Mouse (Mus musculus) neural tube, embryonic 14.5 days (tissue): ENCODE data around the gene Edn1. TPM values are rescaled to one million over a fixed set of nuclear protein-coding genes. Genes with fewer than 3 reads are reported as not detected.

Experiments
- ATAC-seq: fragments of 200-750 bp; cut with Nextera tagmentation; 2 replicates; pipeline ENCODE4 v1.8.0; 2017; ENCODE audit warnings: low read depth, mild to moderate bottlenecking, moderate TSS enrichment, moderate library complexity
- H3K27ac ChIP-seq: fragments of 300-500 bp; sonication (generic); 2 replicates; pipeline ENCODE4 v1.5.1; 2014; ENCODE audit warnings: low read depth, mild to moderate bottlenecking, control low read depth, low read length, moderate library complexity, mixed read lengths
- H3K27me3 ChIP-seq: fragments of 300-500 bp; sonication (generic); 2 replicates; pipeline ENCODE4 v1.6.1; 2014; ENCODE audit warnings: low read length; ENCODE audit not compliant: control insufficient read depth, insufficient read depth
- H3K36me3 ChIP-seq: fragments of 300-500 bp; sonication (generic); 2 replicates; pipeline ENCODE4 v1.6.1; 2014; ENCODE audit warnings: low read length, mixed read lengths; ENCODE audit not compliant: control insufficient read depth, insufficient read depth
- H3K4me1 ChIP-seq: fragments of 300-500 bp; sonication (generic); 2 replicates; pipeline ENCODE4 v1.6.1; 2014; ENCODE audit warnings: low read length; ENCODE audit not compliant: control insufficient read depth, insufficient read depth
- H3K4me2 ChIP-seq: fragments of 300-500 bp; sonication (generic); 2 replicates; pipeline ENCODE4 v1.6.1; 2014; ENCODE audit warnings: mild to moderate bottlenecking, low read depth, low read length, control low read depth
- H3K4me3 ChIP-seq: fragments of 300-500 bp; sonication (generic); 2 replicates; pipeline ENCODE4 v1.5.1; 2014; ENCODE audit warnings: low read depth, low read length, control low read depth, mixed read lengths
- H3K9ac ChIP-seq: fragments of 300-500 bp; sonication (generic); replicated peaks from 2 replicates; pipeline ENCODE4 v1.6.1; 2014; ENCODE audit warnings: low read depth, mild to moderate bottlenecking, control low read depth, low read length, mixed read lengths
- H3K9me3 ChIP-seq: fragments of 300-500 bp; sonication (generic); 2 replicates; pipeline ENCODE4 v1.6.1; 2016; ENCODE audit warnings: low read length; ENCODE audit not compliant: control insufficient read depth
- WGBS: fragments of 180-500 bp; shearing (Covaris S2); extraction: QIAGEN DNeasy Blood & Tissue Kit; methylation state at CpG from one replicate; pipeline ENCODE4 v1.1.7; 2014; 5-methylcytosine and 5-hydroxymethylcytosine counted together
- polyA plus RNA-seq: library from polyadenylated mRNA; unstranded; fragments of >200 nt; fragmentation: Nextera tagmentation; extraction: Ambion mirVana; gene quantifications from 2 replicates; pipeline ENCODE4 v1.2.1, GENCODE M21; 2014

Edn1 gene
- polyA plus RNA-seq = 2.5 and 2.6 TPM in 2 replicates

GRCm38 (mm10) chr13:42301161-42301721 is at the start of gene Edn1:
Edn1 (plus strand) TSS chr13:42301476.
- 0 out of 2 replicates have a peak, but pooled peaks have one; percentile 60 for ATAC-seq
- no peaks in the 10 kb centered on the region for H3K36me3 ChIP-seq
- WGBS = under 1% methylated on average over 26 of the region's 26 CpGs

GRCm38 (mm10) chr13:42253821-42254220 is 47.5 kb upstream of the Edn1 start:
- Histone ChIP-seq H3K27me3 (no peaks in the 10 kb centered on the region), H3K4me3 (no peak overlapping the region), H3K36me3 (no peaks in the 10 kb centered on the region), H3K9ac (no peak overlapping the region), H3K4me1 (no peaks in the 10 kb centered on the region), H3K4me2 (no peak overlapping the region), H3K9me3 (no peaks in the 10 kb centered on the region), H3K27ac (no peak overlapping the region)
- no peak for ATAC-seq
- WGBS = 80% methylated on average over 5 of the region's 5 CpGs

More at GRCm38 (mm10) chr13:42301161-42301721, at the start of gene Edn1:
- H3K9me3 ChIP-seq = no peaks in the 10 kb centered on the region
- H3K27me3 ChIP-seq = peaks cover 3% of the 10 kb centered on the region; the same call in 1 of the 2 replicates
- no peak within 1 kb of the TSS for H3K9ac ChIP-seq
- peak within 1 kb of the TSS; percentile 32 for H3K4me3 ChIP-seq
- peak within 1 kb of the TSS; percentile 65 for H3K4me2 ChIP-seq
- 0 out of 2 replicates have a peak, but pooled peaks cover 5% of the 10 kb centered on the region for H3K4me1 ChIP-seq
- no peak within 1 kb of the TSS for H3K27ac ChIP-seq

GRCm38 (mm10) chr13:42255105-42255504 is 46.2 kb upstream of the Edn1 start:
- no peaks in the 10 kb centered on the region for H3K36me3 ChIP-seq
- no peak overlapping the region for H3K9ac ChIP-seq
- WGBS = 86% methylated on average over 1 of the region's 1 CpGs
- H3K27me3 ChIP-seq = no peaks in the 10 kb centered on the region
- no peak for ATAC-seq
- no peak overlapping the region for H3K4me3 ChIP-seq
- no peaks in the 10 kb centered on the region for H3K4me1 ChIP-seq
- H3K27ac ChIP-seq = no peak overlapping the region
- no peak overlapping the region for H3K4me2 ChIP-seq
- H3K9me3 ChIP-seq = no peaks in the 10 kb centered on the region

GRCm38 (mm10) chr13:42258422-42258821 is 42.9 kb upstream of the Edn1 start:
- no peaks in the 10 kb centered on the region for H3K36me3 ChIP-seq
- no peak for ATAC-seq
- H3K4me2 ChIP-seq = no peak overlapping the region
- no peaks in the 10 kb centered on the region for H3K9me3 ChIP-seq
- no peaks in the 10 kb centered on the region for H3K4me1 ChIP-seq
- WGBS = 86% methylated on average over 5 of the region's 5 CpGs
- H3K9ac ChIP-seq = no peak overlapping the region
- no peak overlapping the region for H3K27ac ChIP-seq
- no peaks in the 10 kb centered on the region for H3K27me3 ChIP-seq
- no peak overlapping the region for H3K4me3 ChIP-seq

- H3K9me3 ChIP-seq = no peaks in the 10 kb centered on the region
- no peak overlapping the region for H3K4me2 ChIP-seq
- WGBS = 87% methylated on average over 6 of the region's 6 CpGs
- H3K4me1 ChIP-seq = no peaks in the 10 kb centered on the region
- no peak for ATAC-seq
- H3K27ac ChIP-seq = no peak overlapping the region
- no peaks in the 10 kb centered on the region for H3K36me3 ChIP-seq
- H3K27me3 ChIP-seq = no peaks in the 10 kb centered on the region
- H3K4me3 ChIP-seq = no peak overlapping the region
- H3K9ac ChIP-seq = no peak overlapping the region
These were observed 40.6 kb upstream of the Edn1 start for GRCm38 (mm10) chr13:42260667-42261066.

- H3K9ac ChIP-seq = no peak overlapping the region
- WGBS = 53% methylated on average over 9 of the region's 9 CpGs
- no peak overlapping the region for H3K4me3 ChIP-seq
- H3K36me3 ChIP-seq = no peaks in the 10 kb centered on the region
- H3K27ac ChIP-seq = no peak overlapping the region
- H3K4me1 ChIP-seq = no peaks in the 10 kb centered on the region
- no peaks in the 10 kb centered on the region for H3K27me3 ChIP-seq
- no peak for ATAC-seq
- H3K4me2 ChIP-seq = no peak overlapping the region
- H3K9me3 ChIP-seq = no peaks in the 10 kb centered on the region
These were observed 31.2 kb upstream of the Edn1 start for GRCm38 (mm10) chr13:42270051-42270450.

DNA sequence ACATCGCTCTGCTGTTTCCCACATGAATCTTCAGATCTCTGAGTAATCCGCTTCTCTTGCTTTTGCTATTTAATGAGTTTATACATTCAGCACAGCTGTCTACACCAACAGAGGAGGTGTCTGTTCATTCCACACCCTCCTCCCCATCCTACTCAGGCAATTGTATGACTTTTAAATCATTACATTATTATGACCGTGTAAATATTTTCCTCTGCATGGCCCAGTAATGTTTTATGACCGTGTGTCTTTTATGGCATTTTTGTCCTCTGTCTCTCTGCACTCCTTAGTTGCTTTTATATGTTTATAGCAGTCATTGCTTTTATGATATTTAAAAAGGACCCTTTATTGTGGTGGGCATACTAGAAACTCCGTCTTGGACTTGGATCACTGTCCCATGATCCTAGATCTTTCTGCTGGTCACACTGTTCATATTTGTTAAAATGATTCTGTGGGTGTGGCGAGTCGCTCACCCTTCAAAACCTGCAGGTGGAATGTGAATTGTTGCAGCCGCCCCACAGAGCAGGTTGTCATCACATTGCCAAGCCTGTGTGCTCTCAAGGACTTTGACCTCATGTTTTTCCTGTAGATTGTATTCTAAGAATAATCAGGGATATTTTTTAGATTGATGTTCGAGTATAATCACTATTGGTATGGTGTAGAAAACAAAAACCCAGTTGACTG is 24.4 kb upstream of the Edn1 start:
- H3K27me3 ChIP-seq = no peaks in the 10 kb centered on the region
- no peak overlapping the region for H3K9ac ChIP-seq
- H3K4me2 ChIP-seq = no peak overlapping the region
- WGBS = 75% methylated on average over 9 of the region's 9 CpGs
- H3K9me3 ChIP-seq = no peaks in the 10 kb centered on the region
- H3K27ac ChIP-seq = no peak overlapping the region
- no peak for ATAC-seq
- no peaks in the 10 kb centered on the region for H3K36me3 ChIP-seq
- no peak overlapping the region for H3K4me3 ChIP-seq
- H3K4me1 ChIP-seq = no peaks in the 10 kb centered on the region

- H3K4me2 ChIP-seq = no peak overlapping the region
- H3K36me3 ChIP-seq = no peaks in the 10 kb centered on the region
- H3K27ac ChIP-seq = no peak overlapping the region
- no peaks in the 10 kb centered on the region for H3K27me3 ChIP-seq
- 95% methylated on average over 2 of the region's 2 CpGs for WGBS
- H3K9me3 ChIP-seq = no peaks in the 10 kb centered on the region
- no peaks in the 10 kb centered on the region for H3K4me1 ChIP-seq
- H3K9ac ChIP-seq = no peak overlapping the region
- H3K4me3 ChIP-seq = no peak overlapping the region
- no peak for ATAC-seq
These were observed 23.5 kb upstream of the Edn1 start for GRCm38 (mm10) chr13:42277751-42278150.

DNA sequence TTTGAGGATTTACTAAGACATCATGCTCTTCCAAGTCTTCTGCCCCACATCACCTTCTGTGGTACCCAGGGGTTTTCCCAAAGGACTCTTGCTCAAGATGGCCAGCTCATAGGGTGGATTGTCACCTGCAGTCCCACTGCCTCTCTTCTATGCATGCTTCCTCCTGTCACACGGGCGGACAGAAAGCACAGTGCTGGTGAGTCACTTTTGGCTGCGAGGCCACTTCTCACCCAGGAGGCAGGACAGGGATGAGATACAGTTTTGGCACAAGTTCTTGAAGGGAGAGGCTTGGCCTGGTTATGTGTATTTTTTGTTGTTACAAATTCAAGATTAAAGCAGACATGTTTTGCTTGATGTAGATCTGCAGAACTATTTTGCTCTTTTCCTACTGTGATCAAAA is 15.4 kb upstream of the Edn1 start:
- Histone ChIP-seq H3K36me3 (no peaks in the 10 kb centered on the region), H3K27ac (no peak overlapping the region), H3K9me3 (no peaks in the 10 kb centered on the region), H3K27me3 (no peaks in the 10 kb centered on the region), H3K9ac (no peak overlapping the region), H3K4me2 (no peak overlapping the region), H3K4me3 (no peak overlapping the region), H3K4me1 (no peaks in the 10 kb centered on the region)
- no peak for ATAC-seq
- 91% methylated on average over 3 of the region's 3 CpGs for WGBS
